8 mouse cellular contexts compared by ENCODE assay signal in genomic region chr12:29702626-29703025, GRCm38 (mm10).
DNase-seq lines count a peak whose midpoint lies in the region; ATAC-seq and TF ChIP-seq lines count a peak whose summit lies in the region.
"Had no signal": no experiment of that assay in that cellular context is flagged by ENCODE, and none has a peak within 500 bp of the region (broad histone marks: within the 10 kb centered on the region; RNA-seq: fewer than 3 reads in every experiment).

No protein-coding gene starts in this region.

- H3K4me1 ChIP-seq in neural tube, embryonic 11.5 days (ENCODE audit: control insufficient read depth, insufficient read depth, low read length) = peaks cover 26% of the 10 kb centered on the region
- H3K4me1 ChIP-seq in forebrain, postnatal 0 days (ENCODE audit: insufficient read depth) = peaks cover 52% of the 10 kb centered on the region
- peaks cover 54% of the 10 kb centered on the region for H3K4me1 ChIP-seq in hindbrain, embryonic 12.5 days
- H3K4me1 ChIP-seq: liver, embryonic 13.5 days had no signal

- TF ChIP-seq CTCF in forebrain, postnatal 0 days (IDR thresholded peaks at IDR 0.05; ENCODE audit: low read depth) = no peak

- H3K4me3 ChIP-seq in neural tube, embryonic 11.5 days (ENCODE audit: low read depth, low read length) = no peak overlapping the region
- H3K4me3 ChIP-seq in forebrain, postnatal 0 days (ENCODE audit: low read depth, low read length) = no peak overlapping the region
- H3K4me3 ChIP-seq in hindbrain, embryonic 12.5 days = no peak overlapping the region
- H3K4me3 ChIP-seq: liver, embryonic 13.5 days had no signal

- WGBS in neural tube, embryonic 11.5 days = 44% methylated on average over 4 of the region's 4 CpGs
- WGBS in forebrain, postnatal 0 days = 18% methylated on average over 4 of the region's 4 CpGs
- 24% methylated on average over 4 of the region's 4 CpGs for WGBS in hindbrain, embryonic 12.5 days

- no peak overlapping the region for H3K9ac ChIP-seq in neural tube, embryonic 11.5 days (ENCODE audit: low read length)
- no peak overlapping the region; the same call in 1 of the 2 replicates for H3K9ac ChIP-seq in forebrain, postnatal 0 days
- H3K9ac ChIP-seq in hindbrain, embryonic 12.5 days = no peak overlapping the region
- H3K9ac ChIP-seq: liver, embryonic 13.5 days had no signal

- no peaks in the 10 kb centered on the region for H3K36me3 ChIP-seq in neural tube, embryonic 11.5 days (ENCODE audit: control insufficient read depth, insufficient read depth, low read length)
- no peaks in the 10 kb centered on the region for H3K36me3 ChIP-seq in forebrain, postnatal 0 days (ENCODE audit: insufficient read depth)
- H3K36me3 ChIP-seq in hindbrain, embryonic 12.5 days = no peaks in the 10 kb centered on the region
- H3K36me3 ChIP-seq: liver, embryonic 13.5 days had no signal

- no peak overlapping the region; the same call in 1 of the 2 replicates for H3K27ac ChIP-seq in neural tube, embryonic 11.5 days (ENCODE audit: low read depth, low read length)
- H3K27ac ChIP-seq in forebrain, postnatal 0 days (ENCODE audit: low read depth, low read length) = peak overlapping the region; percentile 69
- peak overlapping the region; percentile 83 for H3K27ac ChIP-seq in hindbrain, embryonic 12.5 days
- H3K27ac ChIP-seq: liver, embryonic 13.5 days had no signal

- peak; percentile 44 for DNase-seq in neural tube, embryonic 11.5 days (ENCODE audit: low spot score)
- DNase-seq in neural tube, embryonic 10.5 days (ENCODE audit: extremely low spot score, low spot score) = no peak
- peak; percentile 58 for DNase-seq in forebrain, postnatal 0 days
- DNase-seq in lung, postnatal 36 days = peak; percentile 28
- DNase-seq in telencephalon, adult 2 months (ENCODE audit: low read depth, low spot score) = peak; percentile 60
- DNase-seq: liver, embryonic 13.5 days had no signal

- ATAC-seq in neural tube, embryonic 11.5 days (ENCODE audit: insufficient read depth, low FRiP score, low TSS enrichment) = no peak
- ATAC-seq in forebrain, postnatal 0 days = peak; percentile 48
- 0 out of 2 replicates have a peak, but pooled peaks have one; percentile 42 for ATAC-seq in hindbrain, embryonic 12.5 days (ENCODE audit: low FRiP score)
- no peak for ATAC-seq in megakaryocyte progenitor cell, adult 5-6 weeks (replicated peaks; ENCODE audit: poor library complexity)

- H3K9me3 ChIP-seq in neural tube, embryonic 11.5 days (ENCODE audit: control insufficient read depth, low read length) = no peaks in the 10 kb centered on the region
- no peaks in the 10 kb centered on the region for H3K9me3 ChIP-seq in forebrain, postnatal 0 days (ENCODE audit: low read length)
- H3K9me3 ChIP-seq in hindbrain, embryonic 12.5 days (replicated peaks) = no peaks in the 10 kb centered on the region
- H3K9me3 ChIP-seq: liver, embryonic 13.5 days had no signal

- no peak overlapping the region for H3K4me2 ChIP-seq in neural tube, embryonic 11.5 days (ENCODE audit: low read depth)
- H3K4me2 ChIP-seq in forebrain, postnatal 0 days (ENCODE audit: low read depth) = no peak overlapping the region
- H3K4me2 ChIP-seq in hindbrain, embryonic 12.5 days (replicated peaks) = no peak overlapping the region
- H3K4me2 ChIP-seq: liver, embryonic 13.5 days had no signal

- H3K27me3 ChIP-seq in neural tube, embryonic 11.5 days (ENCODE audit: control insufficient read depth, insufficient read depth, low read length) = no peaks in the 10 kb centered on the region
- no peaks in the 10 kb centered on the region for H3K27me3 ChIP-seq in forebrain, postnatal 0 days (ENCODE audit: insufficient read depth, low read length)
- H3K27me3 ChIP-seq in hindbrain, embryonic 12.5 days = no peaks in the 10 kb centered on the region
- H3K27me3 ChIP-seq: liver, embryonic 13.5 days had no signal

Comparison
In these comparisons a context has a peak if more than half of its experiments do, and no peak if none do; other contexts are left out.
1. ATAC-seq: peak in forebrain, postnatal 0 days (single experiment) and hindbrain, embryonic 12.5 days (single experiment); none in neural tube, embryonic 11.5 days (single experiment) and megakaryocyte progenitor cell, adult 5-6 weeks (single experiment).